Mouse (Mus musculus) c-Kit-positive CD71-positive TER-119-negative erythroid progenitor cells, embryonic 14.5 days (primary cell): ENCODE measurements around the gene Ghrhr.
A peak's percentile ranks its signal among the peaks of the same experiment; 100 is the strongest.

ENCODE experiments used
- DNase-seq: peaks from one replicate; pipeline ENCODE4 v3.0.0-alpha.2; 2013; ENCODE audit warnings: low read depth

Gene Ghrhr

DNA sequence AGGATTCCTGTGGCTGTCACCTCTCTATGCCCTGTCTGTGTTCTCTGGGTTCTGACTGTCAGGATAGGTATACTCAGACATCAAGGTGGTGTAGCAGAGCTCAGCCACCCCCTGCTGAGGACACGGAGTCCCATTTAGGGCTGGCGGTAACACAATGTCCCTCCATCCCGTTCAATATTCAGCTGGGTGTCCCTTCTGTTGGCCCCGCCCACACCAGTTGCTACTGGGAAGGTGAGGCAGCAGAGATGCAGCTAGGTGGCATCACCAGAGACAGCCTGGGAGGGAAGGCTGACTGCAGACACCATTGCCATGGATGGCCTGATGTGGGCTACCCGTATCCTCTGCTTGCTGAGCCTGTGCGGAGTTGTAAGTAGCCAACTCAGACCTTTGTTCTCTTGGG lies at the start of gene Ghrhr:
Gene Ghrhr, plus strand, starts transcription at position 220 of the 400 bp plus-strand sequence.
- no peak for DNase-seq

DNA sequence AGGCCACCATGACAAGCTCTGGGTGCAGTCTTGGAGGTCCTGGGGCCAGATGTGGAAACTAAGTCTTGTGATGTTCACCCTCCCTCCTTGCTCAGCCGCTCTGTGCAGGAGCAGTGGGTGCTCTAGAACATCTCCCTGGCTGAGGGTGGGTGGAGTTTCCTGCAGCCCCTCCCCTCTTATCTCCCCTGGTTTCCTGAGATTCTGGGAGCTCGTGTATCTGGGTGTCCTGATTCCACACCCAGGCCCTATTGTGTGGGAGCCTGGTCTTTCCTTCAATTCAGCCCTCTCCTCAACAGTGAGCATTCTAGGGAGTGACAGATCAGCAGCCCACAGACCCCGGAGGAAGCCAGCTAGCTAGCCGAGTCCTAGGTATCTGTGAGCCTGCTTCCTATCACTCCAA lies 49.8 kb upstream of the Ghrhr start:
- no peak for DNase-seq

GRCm38 (mm10) chr6:55327326-55327725 lies 48.8 kb upstream of the Ghrhr start:
- no peak for DNase-seq

DNA sequence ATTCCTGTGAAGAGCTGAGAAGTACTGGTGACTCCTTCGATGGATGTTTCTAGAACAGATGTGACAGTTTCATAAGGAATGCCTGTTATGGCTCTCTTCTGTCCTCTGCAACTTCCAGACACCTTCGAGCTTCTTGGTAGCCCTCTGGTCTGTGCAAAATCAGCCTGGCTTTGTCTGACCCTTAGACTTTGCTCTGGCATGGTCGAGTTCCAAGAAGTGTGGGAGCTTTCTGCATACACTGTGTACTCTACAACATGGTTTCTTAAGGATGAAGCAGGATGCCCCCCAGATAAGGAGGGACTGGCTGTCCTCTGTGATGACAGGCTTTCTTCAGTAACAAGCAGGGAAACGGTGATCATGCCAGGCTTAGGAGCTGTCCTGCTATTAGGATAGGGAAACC lies 47.9 kb upstream of the Ghrhr start:
- DNase-seq = no peak

DNA sequence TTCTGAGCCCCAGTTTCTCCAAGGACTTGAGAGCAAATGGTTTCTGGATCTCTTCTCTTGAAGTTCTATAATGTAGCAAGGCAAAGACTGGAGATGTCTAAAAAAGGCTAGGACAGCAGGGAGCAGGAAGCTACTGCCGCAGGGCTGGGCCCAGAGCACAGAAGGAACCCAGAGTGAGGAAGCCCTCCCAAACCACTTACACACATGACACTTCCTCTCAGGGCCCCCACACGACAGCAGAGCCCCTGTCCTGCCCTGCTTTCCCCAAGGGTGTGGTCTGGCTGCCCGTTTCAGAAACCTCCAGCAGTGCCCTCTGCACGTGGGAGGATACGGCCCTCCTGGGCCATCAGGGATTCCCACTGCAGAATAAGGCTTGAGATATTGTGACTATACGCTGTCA lies 44.8 kb upstream of the Ghrhr start:
- no peak for DNase-seq

- DNase-seq = no peak
Measured at GRCm38 (mm10) chr6:55332100-55332772, 43.9 kb upstream of the Ghrhr start.

GRCm38 (mm10) chr6:55332773-55333109 lies 43.4 kb upstream of the Ghrhr start:
- DNase-seq = no peak

GRCm38 (mm10) chr6:55335989-55336514 lies 40.0 kb upstream of the Ghrhr start, which contains the start of gene Aqp1:
Gene Aqp1 (plus strand): TSS chr6:55336432.
- DNase-seq = no peak

- no peak for DNase-seq
Measured at GRCm38 (mm10) chr6:55337242-55337641, 38.9 kb upstream of the Ghrhr start.

- no peak for DNase-seq
Measured at GRCm38 (mm10) chr6:55338077-55338476, 38.0 kb upstream of the Ghrhr start.

DNA sequence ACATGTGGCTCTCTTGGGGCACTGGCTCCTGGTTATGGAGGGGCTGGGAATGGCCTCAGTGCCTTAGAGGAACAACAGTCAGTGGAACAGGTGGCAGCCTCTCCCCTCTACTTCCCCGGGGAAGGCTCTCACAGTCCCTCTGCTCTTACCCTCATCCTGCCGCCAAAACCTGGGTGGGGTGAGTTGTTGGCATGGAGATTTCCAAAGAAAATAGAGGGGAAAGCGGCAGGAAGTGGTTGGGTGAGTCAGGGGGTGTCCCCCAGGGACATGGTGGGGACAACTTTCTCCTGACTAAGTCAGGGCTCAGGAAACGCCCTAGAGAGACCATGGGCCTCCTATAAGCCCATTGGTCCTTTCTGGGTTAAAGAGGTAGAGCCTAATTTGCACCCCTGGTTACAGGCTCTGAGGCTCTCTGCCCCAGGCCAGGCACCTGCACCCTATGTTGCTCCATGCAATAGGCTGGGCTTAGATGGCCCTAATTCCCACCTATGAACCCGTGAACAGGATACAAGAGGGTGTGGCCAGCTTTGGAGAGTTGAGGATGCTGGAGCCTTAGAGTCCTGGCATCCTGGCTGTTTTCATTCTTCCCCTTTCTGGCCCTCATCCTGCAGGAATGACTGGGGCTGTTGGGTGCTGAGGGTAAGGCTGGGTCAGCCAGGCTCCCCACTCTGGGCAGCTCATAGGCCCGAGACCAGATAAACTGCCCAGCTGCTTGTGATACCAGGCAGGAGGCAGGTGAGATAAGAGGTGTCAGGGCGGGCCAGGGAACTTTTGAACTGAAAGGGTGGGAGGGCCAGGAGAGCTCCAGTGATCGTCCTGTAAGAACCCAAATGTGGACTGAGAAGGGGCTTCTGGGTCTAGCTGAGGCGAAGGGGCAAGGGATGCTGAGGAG lies 36.9 kb upstream of the Ghrhr start:
- peak; percentile 71 for DNase-seq

- no peak for DNase-seq
Measured at GRCm38 (mm10) chr6:55341688-55342087, 34.4 kb upstream of the Ghrhr start.

DNA sequence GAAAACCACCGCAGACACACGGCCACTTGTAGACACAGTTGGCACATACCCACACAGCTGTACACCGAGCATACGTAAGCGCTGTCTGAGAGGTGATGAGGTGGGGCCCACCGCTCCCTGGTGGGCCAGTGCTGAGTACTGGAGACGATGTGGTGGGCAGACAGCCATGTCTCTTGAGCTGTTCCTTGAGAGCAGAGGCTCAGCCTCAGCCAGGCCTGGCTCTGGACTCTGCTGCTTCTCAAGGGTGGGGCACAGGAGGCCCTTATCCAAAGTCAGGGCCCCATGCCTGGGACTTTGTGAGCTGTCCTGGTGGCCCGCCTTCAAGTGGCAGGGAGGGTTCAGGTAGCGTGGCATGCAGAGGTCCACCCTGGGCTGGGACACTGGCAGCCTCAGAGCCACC lies 33.8 kb upstream of the Ghrhr start:
- DNase-seq = no peak

- no peak for DNase-seq
Measured at GRCm38 (mm10) chr6:55343446-55343845, 32.6 kb upstream of the Ghrhr start.

- no peak for DNase-seq
Measured at GRCm38 (mm10) chr6:55344291-55345016, 31.6 kb upstream of the Ghrhr start.

- DNase-seq = no peak
Measured at GRCm38 (mm10) chr6:55345264-55345663, 30.8 kb upstream of the Ghrhr start.

GRCm38 (mm10) chr6:55346491-55346890 lies 29.6 kb upstream of the Ghrhr start:
- no peak for DNase-seq

- DNase-seq = no peak
Measured at GRCm38 (mm10) chr6:55347711-55348571, 28.2 kb upstream of the Ghrhr start.

DNA sequence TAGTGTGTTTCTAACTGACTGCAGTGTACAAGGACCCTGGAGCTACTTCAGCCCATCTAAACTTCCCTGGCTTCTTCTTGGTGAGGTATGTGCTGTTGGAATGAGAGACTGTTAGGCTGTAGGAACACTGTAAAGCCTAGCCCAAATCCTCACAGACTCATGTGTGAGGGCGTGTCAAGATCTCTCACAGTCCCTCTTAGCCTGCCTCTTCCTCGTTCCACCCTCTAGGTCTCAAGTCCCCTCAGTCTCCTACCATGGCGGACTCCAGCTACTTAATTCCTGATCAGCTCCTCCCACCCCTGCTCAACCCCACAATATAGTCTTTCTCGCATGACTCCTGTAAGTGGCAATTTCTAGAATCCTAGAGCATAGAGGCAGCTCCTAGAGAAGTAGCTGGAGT lies 26.9 kb upstream of the Ghrhr start:
- DNase-seq = no peak

GRCm38 (mm10) chr6:55350383-55350952 lies 25.6 kb upstream of the Ghrhr start:
- DNase-seq = no peak

GRCm38 (mm10) chr6:55351712-55352111 lies 24.4 kb upstream of the Ghrhr start:
- DNase-seq = no peak
